In genomic region chr11:35703471-35703870, GRCm38 (mm10) we compare ENCODE assay signal across 12 mouse cellular contexts.
DNase-seq lines count a peak whose midpoint lies in the region; ATAC-seq and TF ChIP-seq lines count a peak whose summit lies in the region.
"Had no signal": no experiment of that assay in that cellular context is flagged by ENCODE, and none has a peak within 500 bp of the region (broad histone marks: within the 10 kb centered on the region; RNA-seq: fewer than 3 reads in every experiment).

No protein-coding gene starts in this region.

- WGBS in forebrain, postnatal 0 days, result 69% methylated on average over 4 of the region's 4 CpGs
- 75% methylated on average over 4 of the region's 4 CpGs for WGBS in forebrain, embryonic 13.5 days
- WGBS in liver, embryonic 14.5 days (ENCODE audit: insufficient replicate concordance), result 63% methylated on average over 4 of the region's 4 CpGs
- WGBS in liver, embryonic 12.5 days (ENCODE audit: insufficient replicate concordance), result 54% methylated on average over 4 of the region's 4 CpGs

- H3K4me3 ChIP-seq in forebrain, postnatal 0 days (ENCODE audit: low read depth, low read length), result no peak overlapping the region
- H3K4me3 ChIP-seq in forebrain, embryonic 13.5 days, result no peak overlapping the region
- no peak overlapping the region for H3K4me3 ChIP-seq in liver, embryonic 14.5 days (ENCODE audit: insufficient read depth in 1 of 2, low read depth in 2 of 2, low read length in 2 of 2)
- H3K4me3 ChIP-seq in liver, embryonic 12.5 days, result no peak overlapping the region
- H3K4me3 ChIP-seq in G1E (ENCODE audit: low read depth, low read length), result no peak overlapping the region
- H3K4me3 ChIP-seq: erythroblast, embryonic 14.5 days; limb, embryonic 12.5 days had no signal

- no peak for ATAC-seq in forebrain, postnatal 0 days
- no peak for ATAC-seq in forebrain, embryonic 13.5 days
- no peak for ATAC-seq in liver, embryonic 14.5 days (ENCODE audit: insufficient read depth)
- ATAC-seq in liver, embryonic 12.5 days, result no peak
- ATAC-seq in G1E (ENCODE audit: extremely low read depth, insufficient number of reproducible peaks, low FRiP score, poor library complexity, severe bottlenecking), result no peak
- ATAC-seq in granulocyte monocyte progenitor cell, adult 5-6 weeks (replicated peaks; ENCODE audit: poor library complexity, severe bottlenecking), result no peak; the same call in 1 of the 2 replicates

- TF ChIP-seq EP300 in liver, embryonic 14.5 days (IDR thresholded peaks at IDR 0.05; ENCODE audit: low read depth), result no peak

- H3K4me2 ChIP-seq in forebrain, postnatal 0 days (ENCODE audit: low read depth), result no peak overlapping the region
- no peak overlapping the region for H3K4me2 ChIP-seq in forebrain, embryonic 13.5 days
- H3K4me2 ChIP-seq in liver, embryonic 14.5 days (ENCODE audit: low read depth), result no peak overlapping the region
- no peak overlapping the region for H3K4me2 ChIP-seq in liver, embryonic 12.5 days
- H3K4me2 ChIP-seq: limb, embryonic 12.5 days had no signal

- peak; percentile 54 for TF ChIP-seq CTCF in forebrain, postnatal 0 days (IDR thresholded peaks at IDR 0.05; ENCODE audit: low read depth)
- peak; percentile 80 for TF ChIP-seq CTCF in liver, embryonic 14.5 days (IDR thresholded peaks at IDR 0.05; ENCODE audit: low read depth)
- peak; percentile 26; the same call in 1 of the 2 replicates for TF ChIP-seq CTCF in G1E (IDR thresholded peaks at IDR 0.05; ENCODE audit: low read depth, low read length)

- H3K27me3 ChIP-seq in forebrain, postnatal 0 days (ENCODE audit: insufficient read depth, low read length), result no peaks in the 10 kb centered on the region
- H3K27me3 ChIP-seq in forebrain, embryonic 13.5 days, result no peaks in the 10 kb centered on the region
- H3K27me3 ChIP-seq in liver, embryonic 14.5 days (ENCODE audit: control insufficient read depth, insufficient read depth, low read length), result no peaks in the 10 kb centered on the region
- H3K27me3 ChIP-seq in liver, embryonic 12.5 days (replicated peaks), result no peaks in the 10 kb centered on the region
- H3K27me3 ChIP-seq in G1E (ENCODE audit: insufficient read depth, low read length), result no peaks in the 10 kb centered on the region
- H3K27me3 ChIP-seq: limb, embryonic 12.5 days had no signal

- no peaks in the 10 kb centered on the region for H3K36me3 ChIP-seq in forebrain, postnatal 0 days (ENCODE audit: insufficient read depth)
- 0 out of 2 replicates have a peak, but pooled peaks cover 2% of the 10 kb centered on the region for H3K36me3 ChIP-seq in forebrain, embryonic 13.5 days (ENCODE audit: poor library complexity, severe bottlenecking)
- H3K36me3 ChIP-seq in liver, embryonic 14.5 days (replicated peaks; ENCODE audit: control insufficient read depth, insufficient read depth, low read depth), result no peaks in the 10 kb centered on the region
- no peaks in the 10 kb centered on the region for H3K36me3 ChIP-seq in liver, embryonic 12.5 days
- no peaks in the 10 kb centered on the region for H3K36me3 ChIP-seq in G1E (replicated peaks)

- H3K27ac ChIP-seq in forebrain, postnatal 0 days (ENCODE audit: low read depth, low read length), result no peak overlapping the region
- no peak overlapping the region for H3K27ac ChIP-seq in forebrain, embryonic 13.5 days
- H3K27ac ChIP-seq in liver, embryonic 14.5 days, result no peak overlapping the region
- H3K27ac ChIP-seq in liver, embryonic 12.5 days, result no peak overlapping the region
- H3K27ac ChIP-seq: limb, embryonic 12.5 days had no signal

- DNase-seq in forebrain, postnatal 0 days, result no peak
- no peak for DNase-seq in liver, embryonic 14.5 days (ENCODE audit: low read depth in 3 of 3, low spot score in 3 of 3)
- DNase-seq in G1E (ENCODE audit: low spot score), result no peak
- peak; percentile 7 for DNase-seq in induced T-regulatory cell, adult 2 months (ENCODE audit: low read depth)
- no peak for DNase-seq in adrenal gland, postnatal 14 days
- DNase-seq: kidney, adult 9 months; right cerebral cortex, postnatal 14 days had no signal

- H3K9me3 ChIP-seq in forebrain, postnatal 0 days (ENCODE audit: low read length), result no peaks in the 10 kb centered on the region
- H3K9me3 ChIP-seq in forebrain, embryonic 13.5 days (replicated peaks), result 0 out of 2 replicates have a peak, but pooled peaks cover 12% of the 10 kb centered on the region
- H3K9me3 ChIP-seq in liver, embryonic 14.5 days (ENCODE audit: control insufficient read depth, low read length), result no peaks in the 10 kb centered on the region
- H3K9me3 ChIP-seq in liver, embryonic 12.5 days (replicated peaks), result peaks cover 7% of the 10 kb centered on the region; the same call in 1 of the 2 replicates
- peaks cover 60% of the 10 kb centered on the region for H3K9me3 ChIP-seq in G1E (replicated peaks)

- no peaks in the 10 kb centered on the region for H3K4me1 ChIP-seq in forebrain, postnatal 0 days (ENCODE audit: insufficient read depth)
- no peaks in the 10 kb centered on the region for H3K4me1 ChIP-seq in forebrain, embryonic 13.5 days
- H3K4me1 ChIP-seq in liver, embryonic 14.5 days (replicated peaks; ENCODE audit: control insufficient read depth in 2 of 2, insufficient read depth in 2 of 2, low read length in 1 of 2), result no peaks in the 10 kb centered on the region
- H3K4me1 ChIP-seq in liver, embryonic 12.5 days, result no peaks in the 10 kb centered on the region
- H3K4me1 ChIP-seq in G1E (ENCODE audit: insufficient read depth, low read depth, low read length), result no peaks in the 10 kb centered on the region
- H3K4me1 ChIP-seq: limb, embryonic 12.5 days had no signal

- no peak overlapping the region for H3K9ac ChIP-seq in forebrain, postnatal 0 days
- no peak overlapping the region for H3K9ac ChIP-seq in forebrain, embryonic 13.5 days
- no peak overlapping the region for H3K9ac ChIP-seq in liver, embryonic 14.5 days (replicated peaks)
- no peak overlapping the region for H3K9ac ChIP-seq in liver, embryonic 12.5 days
- H3K9ac ChIP-seq: limb, embryonic 12.5 days had no signal

Comparison
In these comparisons a context has a peak if more than half of its experiments do, and no peak if none do; other contexts are left out.
1. CTCF ChIP-seq: peak in every context shown above with its lines; median percentile 80 in liver, embryonic 14.5 days; 54 in forebrain, postnatal 0 days; 26 in G1E.